Mouse (Mus musculus) forebrain, embryonic 11.5 days (tissue): ENCODE measurements around the gene Diaph3. TPM values are rescaled to one million over a fixed set of nuclear protein-coding genes. Genes with fewer than 3 reads are reported as not detected.

Source experiments
- ATAC-seq: fragments of 200-750 bp; cut with Nextera tagmentation; replicated peaks from 2 replicates; pipeline ENCODE4 v1.8.0; 2017; ENCODE audit warnings: moderate TSS enrichment; ENCODE audit not compliant: low FRiP score
- DNase-seq: peaks from one replicate; pipeline ENCODE4 v3.0.0-alpha.2; 2017; ENCODE audit warnings: low spot score
- H3K27ac ChIP-seq: fragments of 300-500 bp; sonication (generic); 2 replicates; pipeline ENCODE4 v1.5.1; 2014; ENCODE audit warnings: low read depth, low read length
- H3K27me3 ChIP-seq: fragments of 300-500 bp; sonication (generic); 2 replicates; pipeline ENCODE4 v1.6.1; 2014; ENCODE audit warnings: mild to moderate bottlenecking, low read length, mixed read lengths; ENCODE audit not compliant: control insufficient read depth, insufficient read depth
- H3K36me3 ChIP-seq: fragments of 300-500 bp; sonication (generic); 2 replicates; pipeline ENCODE4 v1.6.1; 2014; ENCODE audit warnings: mild to moderate bottlenecking, low read length, moderate library complexity, mixed read lengths; ENCODE audit not compliant: control insufficient read depth, insufficient read depth
- H3K4me1 ChIP-seq: fragments of 300-500 bp; sonication (generic); replicated peaks from 2 replicates; pipeline ENCODE4 v1.6.1; 2014; ENCODE audit warnings: low read length, mixed read lengths; ENCODE audit not compliant: control insufficient read depth, insufficient read depth
- H3K4me2 ChIP-seq: fragments of 300-500 bp; sonication (generic); 2 replicates; pipeline ENCODE4 v1.6.1; 2014; ENCODE audit warnings: low read depth, mild to moderate bottlenecking, low read length, moderate library complexity, mixed read lengths; ENCODE audit not compliant: severe bottlenecking
- H3K4me3 ChIP-seq: fragments of 300-500 bp; sonication (generic); 2 replicates; pipeline ENCODE4 v1.5.1; 2014; ENCODE audit warnings: low read depth, low read length
- H3K9ac ChIP-seq: fragments of 300-500 bp; sonication (generic); 2 replicates; pipeline ENCODE4 v1.6.1; 2014; ENCODE audit warnings: low read length
- H3K9me3 ChIP-seq: fragments of 300-500 bp; sonication (generic); 2 replicates; pipeline ENCODE4 v1.6.1; 2016; ENCODE audit warnings: low read length, mixed read lengths; ENCODE audit not compliant: control insufficient read depth
- WGBS: fragments of 180-500 bp; shearing (Covaris S2); extraction: QIAGEN DNeasy Blood & Tissue Kit; methylation state at CpG from one replicate; pipeline ENCODE4 v1.1.7; 2014; 5-methylcytosine and 5-hydroxymethylcytosine counted together
- polyA plus RNA-seq: library from polyadenylated mRNA; unstranded; fragments of >200 nt; fragmentation: Nextera tagmentation; extraction: Ambion mirVana; gene quantifications from 2 replicates; pipeline ENCODE4 v1.2.1, GENCODE M21; 2014

Gene Diaph3
- polyA plus RNA-seq, 1 experiment from 2014 or later: 14.9 TPM

- H3K27ac ChIP-seq: no peak overlapping the region
- H3K4me2 ChIP-seq: peak overlapping the region; percentile 54; the same call in 1 of the 2 replicates
- H3K4me1 ChIP-seq: 0 out of 2 replicates have a peak, but pooled peaks cover 2% of the 10 kb centered on the region
- H3K9me3 ChIP-seq: no peaks in the 10 kb centered on the region
- 0 out of 2 replicates have a peak overlapping the region, but pooled peaks have one; percentile 11 for H3K4me3 ChIP-seq
- no peaks in the 10 kb centered on the region for H3K27me3 ChIP-seq
- DNase-seq (no peak), ATAC-seq (0 out of 2 replicates have a peak, but pooled peaks have one; percentile 1)
- H3K36me3 ChIP-seq: no peaks in the 10 kb centered on the region
- peak overlapping the region; percentile 48; the same call in 1 of the 2 replicates for H3K9ac ChIP-seq
- WGBS: 86% methylated on average over 11 of the region's 11 CpGs
These were observed 742 bp upstream of the Diaph3 start for GRCm38 (mm10) chr14:87141777-87142176.

DNA sequence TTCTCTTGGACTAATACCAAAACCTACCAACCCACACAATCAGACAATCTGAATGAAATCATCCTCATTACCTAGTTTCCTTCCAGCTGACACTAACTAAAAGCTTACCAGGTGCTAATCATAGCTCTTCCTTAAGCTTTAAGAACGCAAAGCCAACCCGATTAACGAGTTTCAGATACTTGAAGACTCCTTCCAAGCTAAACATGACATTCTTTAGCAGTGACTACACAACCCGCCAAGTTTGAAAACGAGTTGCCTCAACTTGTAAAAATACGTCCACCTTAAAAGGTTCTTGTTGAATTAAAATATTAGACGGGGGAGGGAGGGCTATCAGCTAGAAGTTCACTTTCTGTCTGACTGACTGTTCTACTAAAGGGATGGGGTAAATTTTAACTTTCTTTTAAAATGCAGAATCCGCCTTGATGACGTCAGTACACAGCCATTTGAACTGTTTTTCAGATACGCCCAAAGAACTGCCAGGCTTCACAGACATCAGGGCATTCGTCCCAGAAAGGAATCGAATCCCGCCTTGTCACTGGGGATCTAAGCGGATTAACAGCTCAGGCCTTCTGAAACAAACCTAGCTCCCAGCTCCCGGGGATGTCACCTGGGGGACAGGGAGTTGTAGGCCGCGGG, 590 bp downstream of the Diaph3 start:
- WGBS: 3% methylated on average over 17 of the region's 17 CpGs
- H3K4me2 ChIP-seq: peak overlapping the region; percentile 54
- H3K9me3 ChIP-seq: no peaks in the 10 kb centered on the region
- peak; percentile 53 for ATAC-seq
- DNase-seq: no peak
- H3K27ac ChIP-seq: 0 out of 2 replicates have a peak overlapping the region, but pooled peaks have one; percentile 37
- no peaks in the 10 kb centered on the region for H3K36me3 ChIP-seq
- peak overlapping the region; percentile 72 for H3K4me3 ChIP-seq
- H3K9ac ChIP-seq: peak overlapping the region; percentile 73
- H3K27me3 ChIP-seq: no peaks in the 10 kb centered on the region
- 0 out of 2 replicates have a peak, but pooled peaks cover 2% of the 10 kb centered on the region for H3K4me1 ChIP-seq

DNA sequence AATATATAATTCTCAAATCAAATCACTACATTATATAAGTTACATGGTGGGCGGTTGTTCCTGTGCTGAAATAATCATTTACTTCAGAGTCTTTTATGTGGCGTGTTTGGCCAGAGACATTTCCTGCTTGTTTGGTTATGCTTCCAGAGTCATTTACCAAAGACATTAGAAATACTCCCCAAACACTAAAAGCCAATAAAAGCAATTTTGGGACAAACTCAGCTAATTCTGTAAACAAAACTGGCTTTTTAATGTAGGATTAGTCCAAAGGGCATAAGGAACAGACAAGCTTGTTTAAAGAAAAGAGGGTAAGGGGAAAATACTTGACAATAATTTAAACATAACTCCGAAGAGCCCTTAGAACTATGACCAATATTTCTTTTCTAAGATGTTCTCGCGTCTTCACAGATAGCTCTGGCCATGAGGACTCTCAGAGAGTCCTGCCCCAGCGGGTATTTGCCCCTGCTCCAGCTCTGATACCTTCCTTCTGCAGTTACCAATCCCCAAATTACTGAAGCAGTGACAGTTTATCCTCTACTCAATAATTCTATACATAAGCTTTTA, 14.9 kb downstream of the Diaph3 start:
- DNase-seq: no peak
- Histone ChIP-seq H3K27me3 (no peaks in the 10 kb centered on the region), H3K4me1 (no peaks in the 10 kb centered on the region; the same call in 1 of the 2 replicates), H3K36me3 (no peaks in the 10 kb centered on the region), H3K9me3 (no peaks in the 10 kb centered on the region), H3K27ac (no peak overlapping the region), H3K4me2 (no peak overlapping the region), H3K9ac (no peak overlapping the region), H3K4me3 (no peak overlapping the region)
- ATAC-seq: no peak
- 95% methylated on average over 6 of the region's 6 CpGs for WGBS

DNA sequence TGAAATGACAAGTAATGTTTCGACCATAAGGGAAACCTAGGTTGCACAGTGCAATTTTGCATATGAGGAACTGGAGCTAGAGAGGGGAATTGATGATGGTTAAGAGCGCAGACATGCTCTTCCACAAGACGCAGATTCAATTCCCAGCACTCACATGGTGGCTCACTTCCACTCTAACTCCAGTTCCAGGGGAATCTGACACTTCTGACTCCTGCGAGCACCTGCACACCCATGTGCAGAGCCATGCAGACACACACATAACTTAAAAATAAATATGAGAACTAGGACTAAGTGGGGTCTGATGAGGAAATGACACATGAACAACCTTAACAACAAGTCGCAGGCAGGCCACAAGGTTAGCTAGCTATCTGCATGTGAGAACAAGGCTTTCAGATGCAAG, 15.5 kb downstream of the Diaph3 start:
- 95% methylated on average over 5 of the region's 5 CpGs for WGBS
- no peak overlapping the region for H3K4me3 ChIP-seq
- H3K36me3 ChIP-seq: no peaks in the 10 kb centered on the region
- no peak overlapping the region for H3K27ac ChIP-seq
- no peak for DNase-seq
- H3K27me3 ChIP-seq: no peaks in the 10 kb centered on the region
- ATAC-seq: no peak
- H3K9me3 ChIP-seq: no peaks in the 10 kb centered on the region
- H3K4me1 ChIP-seq: no peaks in the 10 kb centered on the region; the same call in 1 of the 2 replicates
- no peak overlapping the region for H3K4me2 ChIP-seq
- H3K9ac ChIP-seq: no peak overlapping the region

DNA sequence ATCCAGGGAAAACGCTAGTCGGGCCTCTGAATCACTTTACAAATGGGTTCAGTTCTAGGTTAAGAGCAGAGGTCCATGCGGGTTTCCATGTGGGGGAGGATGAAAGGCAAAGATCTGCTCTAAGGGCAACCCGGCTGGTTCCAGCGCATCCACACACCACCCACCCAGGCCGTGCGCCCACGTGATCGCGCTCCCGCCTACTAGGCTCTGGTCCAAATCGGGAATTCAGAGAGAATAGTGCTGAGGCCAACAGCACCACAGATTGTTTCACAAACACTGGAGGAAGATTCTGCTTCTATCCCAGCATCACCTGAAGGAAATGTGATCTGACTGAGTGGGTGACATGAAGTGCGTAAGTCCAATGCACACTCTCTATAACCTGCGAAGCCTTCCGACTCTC, 17.9 kb downstream of the Diaph3 start:
- no peaks in the 10 kb centered on the region for H3K9me3 ChIP-seq
- WGBS: 90% methylated on average over 15 of the region's 15 CpGs
- H3K4me3 ChIP-seq: no peak overlapping the region
- no peaks in the 10 kb centered on the region for H3K27me3 ChIP-seq
- no peak overlapping the region for H3K4me2 ChIP-seq
- ATAC-seq (no peak), DNase-seq (no peak)
- H3K36me3 ChIP-seq: no peaks in the 10 kb centered on the region
- no peaks in the 10 kb centered on the region; the same call in 1 of the 2 replicates for H3K4me1 ChIP-seq
- no peak overlapping the region for H3K27ac ChIP-seq
- no peak overlapping the region for H3K9ac ChIP-seq

DNA sequence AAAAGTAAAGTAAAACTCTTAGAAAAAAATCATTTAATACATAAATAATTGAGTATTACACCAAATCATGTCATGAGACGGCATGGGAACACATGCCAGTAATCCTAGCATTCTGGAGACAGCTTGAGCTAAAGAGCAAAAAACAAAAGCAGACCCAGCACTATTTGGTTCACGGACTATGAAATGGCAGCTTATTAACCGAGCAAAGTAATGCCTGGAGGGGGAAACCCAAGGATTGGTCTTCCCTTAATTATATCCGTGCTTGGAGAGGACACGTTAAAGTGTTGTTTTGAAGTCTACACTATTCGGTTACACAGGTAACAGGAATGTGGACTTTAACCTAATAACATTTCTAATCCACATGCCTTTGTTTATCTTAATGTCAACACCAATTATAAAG, 19.2 kb downstream of the Diaph3 start:
- no peaks in the 10 kb centered on the region for H3K27me3 ChIP-seq
- no peak overlapping the region for H3K4me3 ChIP-seq
- 33% methylated on average over 6 of the region's 6 CpGs for WGBS
- no peak overlapping the region for H3K9ac ChIP-seq
- H3K4me2 ChIP-seq: no peak overlapping the region
- no peak for DNase-seq
- no peaks in the 10 kb centered on the region for H3K9me3 ChIP-seq
- ATAC-seq: peak; percentile 51; the same call in 1 of the 2 replicates
- H3K36me3 ChIP-seq: no peaks in the 10 kb centered on the region
- H3K27ac ChIP-seq: no peak overlapping the region
- H3K4me1 ChIP-seq: no peaks in the 10 kb centered on the region; the same call in 1 of the 2 replicates

DNA sequence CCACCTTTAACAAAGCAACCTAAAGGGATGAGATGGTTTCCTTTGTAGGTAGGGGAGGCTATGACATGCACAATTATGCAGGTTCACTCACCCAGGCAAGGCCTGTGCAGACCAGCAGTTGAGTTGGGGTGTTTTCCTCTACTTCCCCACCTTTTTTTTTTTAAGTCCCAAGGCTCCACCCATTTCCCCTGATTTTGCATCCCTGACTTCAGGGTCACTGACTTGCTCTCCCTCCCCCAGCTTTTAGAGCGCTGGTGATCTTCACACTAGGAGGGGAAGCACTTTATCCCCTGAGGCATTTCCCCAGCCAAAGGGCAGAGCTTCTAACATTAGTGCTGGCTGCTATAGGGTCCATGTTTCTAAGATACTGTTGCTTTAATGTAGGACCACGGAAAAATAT, 30.4 kb downstream of the Diaph3 start:
- no peaks in the 10 kb centered on the region for H3K4me1 ChIP-seq
- no peak for ATAC-seq
- WGBS: 11% methylated on average over 2 of the region's 2 CpGs

DNA sequence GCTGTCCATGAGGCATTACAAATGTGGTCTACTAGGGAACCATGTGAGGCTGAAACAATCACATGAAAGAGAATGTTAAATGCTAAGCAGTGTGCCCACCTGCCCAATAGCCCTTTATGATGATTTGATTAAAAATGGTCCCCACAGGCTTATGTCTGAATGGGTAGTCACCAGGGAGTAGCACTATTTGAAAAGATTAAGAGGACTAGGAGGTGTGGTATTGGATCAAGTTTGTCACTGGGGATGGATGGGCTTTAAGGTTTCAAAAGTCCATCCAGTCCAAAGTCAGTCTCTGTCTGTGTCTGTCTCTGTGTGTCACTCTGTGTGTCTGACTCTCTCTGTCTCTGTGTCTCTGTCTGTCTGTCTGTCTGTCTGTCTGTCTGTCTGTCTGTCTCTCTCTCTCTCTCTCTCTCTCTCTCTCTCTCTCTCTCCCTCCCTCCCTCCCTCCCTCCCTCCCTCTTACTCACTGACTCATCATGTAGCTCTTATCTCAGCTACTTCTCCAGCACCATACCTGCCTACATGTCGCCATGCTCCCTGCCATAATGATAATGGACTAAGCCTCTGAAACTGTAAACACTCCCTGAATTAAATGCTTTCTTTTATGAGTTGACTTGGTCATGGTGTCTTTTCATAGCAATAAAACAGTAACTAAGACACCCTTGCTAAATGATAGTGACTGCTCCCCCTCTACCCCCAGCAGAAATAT, 41.5 kb downstream of the Diaph3 start:
- no peaks in the 10 kb centered on the region for H3K27me3 ChIP-seq
- H3K36me3 ChIP-seq: no peaks in the 10 kb centered on the region
- no peaks in the 10 kb centered on the region for H3K9me3 ChIP-seq
- H3K4me3 ChIP-seq: no peak overlapping the region
- H3K4me1 ChIP-seq: no peaks in the 10 kb centered on the region
- no peak for DNase-seq
- no peak for ATAC-seq
- no peak overlapping the region for H3K9ac ChIP-seq
- WGBS: 85% methylated on average over 1 of the region's 1 CpGs
- H3K4me2 ChIP-seq: no peak overlapping the region
- no peak overlapping the region for H3K27ac ChIP-seq

More for the DNA sequence above, 30.4 kb downstream of the Diaph3 start:
- H3K9ac ChIP-seq: no peak overlapping the region
- DNase-seq: no peak
- no peaks in the 10 kb centered on the region for H3K9me3 ChIP-seq
- H3K27me3 ChIP-seq: no peaks in the 10 kb centered on the region
- H3K27ac ChIP-seq: no peak overlapping the region
- no peak overlapping the region for H3K4me3 ChIP-seq
- H3K4me2 ChIP-seq: no peak overlapping the region
- no peaks in the 10 kb centered on the region for H3K36me3 ChIP-seq
